Mouse (Mus musculus): ENCODE data around the gene Yaf2.
A peak's percentile ranks its signal among the peaks of the same experiment; 100 is the strongest.

Gene Yaf2

GRCm38 (mm10) chr15:93287628-93288027 is 49.1 kb downstream of the Yaf2 start:
- no peak for DNase-seq (ENCODE audit: extremely low read depth, insufficient read length, low spot score)

- no peak for DNase-seq (ENCODE audit: extremely low read depth, insufficient read length, low spot score)
Measured at GRCm38 (mm10) chr15:93285244-93285643, 51.5 kb downstream of the Yaf2 start.

DNA sequence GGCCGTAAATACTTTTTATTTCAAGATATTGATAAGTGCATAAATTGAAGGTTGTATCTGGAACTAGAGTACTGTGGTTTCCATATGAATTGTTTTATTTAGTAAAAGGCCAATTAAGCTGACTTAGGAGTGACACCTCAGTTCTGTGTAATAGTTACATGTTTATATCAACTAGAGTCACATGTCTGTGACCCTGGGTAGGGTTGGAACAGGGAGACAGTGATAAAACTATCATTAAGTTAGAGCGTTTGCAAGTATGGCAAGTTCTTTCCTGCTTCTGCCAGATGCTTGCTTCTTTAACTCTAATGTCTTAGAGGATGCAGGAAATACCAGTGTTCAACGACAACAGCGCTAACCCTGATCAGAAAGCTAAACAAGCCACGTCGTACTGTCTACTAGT is 52.4 kb downstream of the Yaf2 start:
- no peak for DNase-seq (ENCODE audit: extremely low read depth, insufficient read length, low spot score)

GRCm38 (mm10) chr15:93283349-93283748 is 53.4 kb downstream of the Yaf2 start:
- no peak for DNase-seq (ENCODE audit: extremely low read depth, insufficient read length, low spot score)

DNA sequence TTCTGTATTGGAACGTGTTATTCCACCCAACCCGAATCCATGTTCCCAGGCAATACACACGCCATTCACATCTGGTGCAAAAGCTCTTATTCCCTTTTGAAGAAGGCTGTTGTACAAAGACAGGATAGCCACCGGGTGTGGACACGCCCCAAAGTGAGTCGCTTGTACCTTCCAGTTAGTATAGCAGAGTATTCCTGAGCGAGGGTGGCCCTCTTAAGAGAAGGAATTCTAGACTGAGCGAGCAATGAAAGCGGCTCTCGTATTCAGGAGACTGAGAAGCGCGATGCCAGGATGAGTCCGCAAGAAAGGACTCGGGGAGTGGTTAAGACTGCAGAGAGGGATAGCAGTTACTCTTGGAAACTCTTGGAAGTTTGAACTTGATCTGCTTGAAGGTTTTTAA is 60.5 kb downstream of the Yaf2 start:
- DNase-seq (ENCODE audit: extremely low read depth, insufficient read length, low spot score): peak; percentile 30

DNA sequence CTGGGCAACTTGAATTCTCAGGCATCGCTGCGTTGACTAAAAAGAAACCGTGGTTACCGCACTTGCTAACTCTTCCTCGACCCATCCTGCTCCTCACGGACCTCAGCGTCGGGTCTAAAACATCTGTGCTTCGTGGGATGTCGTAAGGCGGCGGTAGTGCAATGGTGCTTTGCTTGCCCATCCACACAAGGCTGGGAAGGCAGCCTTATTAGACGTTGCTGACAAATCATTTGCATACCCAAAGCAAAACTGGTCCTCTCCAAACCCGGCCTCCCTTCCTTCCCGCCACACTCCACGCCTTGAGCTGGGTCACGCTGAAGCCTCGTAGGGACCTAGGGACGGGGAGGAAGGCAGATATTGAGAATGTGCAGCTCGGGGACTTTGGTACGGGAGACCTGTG is 61.1 kb downstream of the Yaf2 start:
- DNase-seq (ENCODE audit: extremely low read depth, insufficient read length, low spot score): no peak

GRCm38 (mm10) chr15:93274679-93275583 is 61.8 kb downstream of the Yaf2 start, which contains the start of gene Gxylt1:
Gxylt1 (minus strand) TSS chr15:93275179.
- DNase-seq (ENCODE audit: extremely low read depth, insufficient read length, low spot score): peak; percentile 98

GRCm38 (mm10) chr15:93273788-93274678 is 62.7 kb downstream of the Yaf2 start:
- DNase-seq (ENCODE audit: extremely low read depth, insufficient read length, low spot score): no peak

GRCm38 (mm10) chr15:93272948-93273347 is 63.8 kb downstream of the Yaf2 start:
- DNase-seq (ENCODE audit: extremely low read depth, insufficient read length, low spot score): no peak

GRCm38 (mm10) chr15:93270289-93270855 is 66.4 kb downstream of the Yaf2 start:
- DNase-seq (ENCODE audit: extremely low read depth, insufficient read length, low spot score): no peak

DNA sequence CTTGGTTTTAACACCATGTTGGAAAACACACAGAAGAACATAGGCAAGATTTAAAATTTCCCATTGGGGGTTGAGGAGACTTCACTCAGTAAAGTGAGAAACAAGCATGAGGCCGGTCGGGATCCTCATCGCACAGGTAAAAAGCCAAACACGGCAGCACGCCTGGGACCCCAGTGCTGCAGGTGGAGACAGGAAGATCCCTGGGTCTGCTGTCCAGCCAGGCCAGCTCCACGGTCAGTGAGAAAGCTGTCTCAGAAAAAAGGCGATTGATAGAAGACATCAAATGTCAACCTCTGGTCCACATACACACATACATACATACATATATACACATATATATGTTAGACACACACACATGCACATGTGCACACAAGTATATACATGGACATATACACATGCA is 67.2 kb downstream of the Yaf2 start:
- no peak for DNase-seq (ENCODE audit: extremely low read depth, insufficient read length, low spot score)

DNA sequence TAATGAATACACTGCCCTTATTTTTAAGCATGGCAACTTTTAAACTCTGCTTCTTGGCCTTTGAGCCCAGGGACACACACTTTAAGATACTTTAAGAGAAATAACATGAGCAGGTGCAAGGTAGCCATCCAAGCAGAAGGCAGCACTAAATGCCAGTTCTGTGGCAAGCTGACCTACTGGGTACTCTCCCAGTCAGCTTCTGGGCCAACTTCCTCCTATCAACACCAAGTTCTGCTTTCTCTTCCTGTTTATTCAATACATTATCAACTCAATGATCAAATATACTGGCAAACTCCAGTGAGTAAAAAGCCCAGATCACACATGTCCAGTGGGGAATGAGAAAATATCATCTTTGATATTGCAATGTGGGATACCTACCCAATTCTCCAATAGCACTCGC is 68.7 kb downstream of the Yaf2 start:
- no peak for DNase-seq (ENCODE audit: extremely low read depth, insufficient read length, low spot score)

- DNase-seq (ENCODE audit: extremely low read depth, insufficient read length, low spot score): no peak
Measured at GRCm38 (mm10) chr15:93267479-93267878, 69.3 kb downstream of the Yaf2 start.

- no peak for DNase-seq (ENCODE audit: extremely low read depth, insufficient read length, low spot score)
Measured at GRCm38 (mm10) chr15:93266361-93266760, 70.4 kb downstream of the Yaf2 start.

DNA sequence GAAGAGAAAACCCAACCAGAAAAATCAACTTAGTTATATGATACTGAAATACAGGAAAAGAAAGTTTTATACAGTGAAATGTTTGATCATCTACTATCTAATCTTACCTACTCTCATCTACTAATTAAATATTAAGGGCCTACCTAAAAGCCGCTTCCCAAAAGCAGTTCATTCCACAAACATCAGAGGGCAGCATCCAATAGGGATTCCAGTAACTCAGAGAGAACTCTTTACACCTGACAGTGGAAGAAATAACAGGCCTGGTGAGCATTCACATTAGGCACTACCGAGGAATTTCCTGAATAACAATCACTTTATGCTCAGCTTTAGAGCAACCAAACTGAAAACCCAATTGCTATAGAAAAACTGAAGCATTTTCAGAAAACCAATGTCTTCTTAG is 71.0 kb downstream of the Yaf2 start:
- no peak for DNase-seq (ENCODE audit: extremely low read depth, insufficient read length, low spot score)

- no peak for DNase-seq (ENCODE audit: extremely low read depth, insufficient read length, low spot score)
Measured at GRCm38 (mm10) chr15:93265231-93265630, 71.5 kb downstream of the Yaf2 start.

GRCm38 (mm10) chr15:93264221-93264620 is 72.5 kb downstream of the Yaf2 start:
- no peak for DNase-seq (ENCODE audit: extremely low read depth, insufficient read length, low spot score)

- no peak for DNase-seq (ENCODE audit: extremely low read depth, insufficient read length, low spot score)
Measured at GRCm38 (mm10) chr15:93263566-93263965, 73.2 kb downstream of the Yaf2 start.

- DNase-seq (ENCODE audit: extremely low read depth, insufficient read length, low spot score): no peak
Measured at GRCm38 (mm10) chr15:93262818-93263217, 73.9 kb downstream of the Yaf2 start.

DNA sequence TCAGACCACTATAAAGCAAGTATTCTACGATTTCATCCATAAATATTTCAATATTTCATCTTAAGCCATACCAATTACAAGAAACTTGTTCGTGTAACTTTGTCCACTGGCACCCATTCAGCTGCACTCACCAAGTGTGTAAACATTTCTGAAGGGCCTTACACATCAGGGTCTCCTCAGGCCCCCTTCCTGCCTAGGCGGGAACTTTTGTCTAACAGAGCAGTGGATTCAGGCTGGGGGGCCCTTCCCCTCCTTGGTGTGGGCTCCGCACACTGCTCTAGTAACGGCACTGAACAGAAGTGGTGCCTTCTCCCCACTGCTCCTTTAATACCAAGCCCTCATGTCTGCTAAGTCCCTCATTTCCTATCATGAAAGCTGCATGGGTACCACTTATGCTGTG is 74.5 kb downstream of the Yaf2 start:
- no peak for DNase-seq (ENCODE audit: extremely low read depth, insufficient read length, low spot score)

DNA sequence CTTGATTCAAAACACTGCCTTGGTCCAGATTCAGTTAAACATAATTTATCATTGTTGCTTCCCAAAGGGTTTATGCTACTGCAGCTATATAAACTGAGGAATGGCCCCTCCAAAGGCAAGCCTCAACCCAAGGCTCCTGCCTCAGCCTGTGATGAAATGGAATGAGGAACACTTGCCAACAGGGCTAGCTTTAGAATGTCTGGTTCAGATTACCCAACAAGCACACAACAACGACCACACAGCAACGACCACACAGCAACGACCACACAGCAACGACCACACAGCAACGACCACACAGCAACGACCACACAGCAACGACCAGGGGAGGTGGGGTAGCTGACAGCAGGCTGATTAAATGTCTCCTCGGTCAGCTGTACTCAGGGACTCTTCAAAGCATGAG is 76.8 kb downstream of the Yaf2 start:
- DNase-seq (ENCODE audit: extremely low read depth, insufficient read length, low spot score): no peak

Data from 3134 (cell line).